Mouse (Mus musculus) kidney, postnatal 10 days (tissue): Measurements from ENCODE around the gene Mybph.

ENCODE experiments used
- DNase-seq: peaks from one replicate; pipeline ENCODE4 v3.0.0; 2021; ENCODE audit warnings: mixed read lengths

Gene Mybph

DNA sequence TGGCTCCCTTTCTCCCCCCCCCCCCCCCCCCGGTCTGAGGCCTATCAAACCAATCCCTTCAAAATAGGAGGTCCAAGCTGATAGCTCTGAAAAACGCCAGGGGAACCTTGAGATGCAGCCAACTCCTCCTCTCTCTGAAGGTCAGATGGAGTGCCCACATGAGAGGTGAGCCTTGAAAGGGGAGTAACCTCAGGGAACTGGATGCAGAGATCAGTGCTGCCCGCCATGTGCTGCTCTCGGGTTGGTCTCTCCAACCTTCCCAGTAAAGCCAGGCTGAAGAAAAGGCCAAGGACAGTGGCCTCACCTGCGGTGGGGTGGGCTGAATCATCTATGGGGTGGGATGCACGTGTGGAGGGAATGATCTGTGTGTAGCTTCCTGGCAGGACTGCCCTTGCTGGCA is 19.1 kb downstream of the Mybph start:
- no peak for DNase-seq

DNA sequence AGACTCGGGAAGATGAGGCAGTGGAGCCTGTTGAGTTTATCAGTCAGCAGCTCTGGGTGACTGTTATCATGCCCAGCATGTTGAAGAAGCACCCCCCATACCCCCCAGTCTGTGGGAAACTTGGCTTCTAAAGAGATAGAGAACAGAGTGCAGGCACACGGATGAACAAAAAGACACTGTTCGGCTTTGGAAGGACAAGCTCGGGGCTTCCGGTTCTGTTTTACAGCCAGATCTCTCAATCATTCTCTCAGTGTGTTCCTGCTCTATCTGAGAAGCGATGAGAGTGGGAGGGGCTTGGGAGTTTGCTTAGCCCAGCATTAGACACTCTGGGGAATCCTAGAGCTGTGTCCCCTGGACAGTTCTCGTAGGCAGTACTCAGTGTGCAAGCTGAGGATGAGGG is 20.2 kb downstream of the Mybph start:
- peak; percentile 36 for DNase-seq

DNA sequence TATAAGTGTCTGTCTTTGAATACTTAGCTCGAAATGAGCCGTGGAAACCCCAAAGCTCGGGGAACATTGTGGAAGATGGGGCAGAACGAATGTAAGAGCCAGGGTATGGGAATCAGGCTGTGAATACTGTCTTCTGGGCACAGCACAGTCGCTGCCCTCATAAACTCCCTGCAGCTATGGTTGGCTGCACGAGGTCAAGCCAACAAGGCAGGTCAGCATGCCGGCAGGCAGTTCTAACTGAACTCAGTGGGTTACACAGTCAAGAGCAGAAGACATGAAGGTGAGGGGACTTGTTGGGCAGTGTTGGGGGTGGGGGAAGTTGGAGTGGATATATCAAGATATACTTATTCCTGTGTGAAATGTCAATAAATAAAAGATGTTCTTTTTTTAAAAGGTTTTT is 21.8 kb downstream of the Mybph start:
- DNase-seq = peak; percentile 27

DNA sequence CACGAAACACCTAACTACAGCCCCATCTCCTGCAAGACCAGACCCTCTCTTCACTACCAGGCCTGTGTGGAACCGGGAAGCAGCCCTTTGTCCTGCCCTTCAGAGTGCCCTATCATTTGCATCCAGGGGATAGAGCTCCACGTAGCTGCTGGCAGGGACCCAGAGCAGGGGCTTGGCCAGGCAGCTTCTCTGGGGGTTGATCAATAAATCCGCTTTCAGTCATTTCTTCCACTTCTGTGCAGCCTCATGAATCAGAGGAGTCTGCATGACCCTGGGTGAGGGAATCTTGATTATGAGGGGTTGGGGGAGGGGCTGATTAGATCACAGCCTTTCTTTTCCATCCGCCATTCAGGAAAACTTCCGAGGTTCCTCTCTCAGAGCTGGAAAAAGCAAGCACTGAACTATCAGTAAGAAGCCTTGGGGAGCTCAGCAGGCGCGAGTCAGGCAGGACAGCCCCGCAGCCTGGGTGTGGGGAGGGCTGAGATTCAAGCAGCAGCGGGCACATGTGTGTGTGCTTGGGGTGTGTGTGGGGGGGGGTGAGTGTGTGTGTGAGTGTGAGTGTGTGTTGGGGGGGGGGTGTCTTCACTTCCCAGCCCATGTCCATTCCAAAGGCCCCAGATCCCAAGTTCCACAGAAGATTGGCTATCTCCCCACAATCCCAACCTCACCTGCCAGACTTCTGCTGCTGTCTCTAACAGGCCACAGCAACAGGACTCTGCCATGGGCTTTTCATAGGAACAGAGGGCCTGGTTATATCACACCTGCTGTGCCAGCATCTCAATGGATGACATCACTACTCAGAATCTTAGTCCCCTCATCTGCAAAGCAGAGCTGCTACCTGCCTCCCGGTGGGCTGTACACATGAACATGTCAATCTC is 22.7 kb downstream of the Mybph start:
- DNase-seq = no peak

DNA sequence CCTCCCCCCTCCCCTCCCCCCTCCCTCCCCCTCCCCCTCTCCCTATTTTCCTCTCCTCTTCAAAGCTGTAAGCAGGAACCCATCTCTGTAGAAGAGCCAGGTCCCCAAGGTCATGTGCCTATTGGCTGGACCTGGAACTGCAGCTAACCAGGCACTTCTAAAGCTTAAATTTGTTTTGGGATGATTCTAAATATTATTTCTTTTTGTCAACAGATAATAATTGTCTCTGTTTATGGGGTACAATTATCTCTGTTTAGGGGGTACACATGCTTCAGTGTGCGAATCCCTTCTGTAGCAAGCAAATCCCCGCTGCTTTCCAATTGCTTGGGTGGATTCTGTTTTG is 23.4 kb downstream of the Mybph start:
- no peak for DNase-seq

DNA sequence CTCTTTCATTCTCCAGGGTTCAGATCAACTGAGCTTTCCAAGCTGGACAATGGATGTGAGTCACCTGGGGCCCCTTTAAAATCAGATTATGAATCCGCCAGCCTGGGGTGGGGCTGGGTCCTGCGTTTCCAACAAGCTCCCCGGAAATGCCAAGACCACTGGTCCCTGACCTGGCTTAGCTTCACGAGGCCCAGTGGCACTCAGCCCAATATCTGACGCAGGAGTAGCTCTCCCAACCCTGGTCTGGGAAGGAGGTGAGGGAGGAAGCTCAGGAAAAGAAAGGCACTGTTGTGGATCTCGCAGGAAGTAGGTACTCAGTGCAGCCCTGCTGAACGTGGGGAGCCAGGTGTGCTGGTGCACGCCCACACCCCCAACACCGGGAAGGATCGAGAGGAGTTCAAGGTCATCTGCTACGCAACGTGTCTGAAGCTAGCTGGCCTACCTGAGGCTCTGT is 23.8 kb downstream of the Mybph start:
- peak; percentile 67 for DNase-seq

DNA sequence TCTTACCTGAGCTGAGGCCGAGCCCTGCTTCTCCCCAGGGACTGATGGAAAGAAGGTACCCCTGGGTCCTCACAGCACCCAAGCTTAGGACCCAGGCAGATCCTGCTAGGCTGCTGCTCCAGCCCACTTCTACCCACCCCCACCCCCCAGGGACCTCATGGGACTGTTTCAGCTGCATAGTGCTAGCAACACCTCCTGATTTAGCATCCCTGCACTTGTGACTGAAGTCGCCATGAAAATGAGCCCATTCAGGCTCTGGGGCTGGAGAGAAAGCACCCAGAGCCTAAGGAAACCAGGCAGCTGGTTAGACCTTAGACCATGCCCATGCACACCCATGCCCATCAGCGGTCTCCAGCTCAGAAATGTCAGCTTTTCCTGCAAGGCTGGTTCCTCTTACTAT is 24.7 kb downstream of the Mybph start:
- no peak for DNase-seq

DNA sequence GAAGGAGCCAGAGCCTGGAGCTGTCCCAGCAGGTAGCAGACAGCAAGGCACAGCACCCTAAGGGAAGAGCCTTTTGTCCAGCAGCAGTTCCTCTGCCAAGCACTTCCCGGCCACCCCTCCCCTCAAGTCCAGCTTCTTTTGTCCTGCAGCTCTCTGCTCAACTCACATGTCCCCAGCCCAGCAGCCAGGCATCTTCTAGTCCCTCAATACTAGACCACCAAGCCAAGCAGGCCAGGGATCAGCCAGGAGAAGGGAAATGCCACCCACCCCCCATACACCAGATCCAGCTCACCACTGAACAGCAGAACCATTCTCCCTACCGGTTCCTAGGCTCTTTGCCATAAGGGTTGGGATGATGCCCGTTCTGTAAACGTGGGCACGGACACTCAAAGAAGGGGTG is 26.4 kb downstream of the Mybph start:
- no peak for DNase-seq

DNA sequence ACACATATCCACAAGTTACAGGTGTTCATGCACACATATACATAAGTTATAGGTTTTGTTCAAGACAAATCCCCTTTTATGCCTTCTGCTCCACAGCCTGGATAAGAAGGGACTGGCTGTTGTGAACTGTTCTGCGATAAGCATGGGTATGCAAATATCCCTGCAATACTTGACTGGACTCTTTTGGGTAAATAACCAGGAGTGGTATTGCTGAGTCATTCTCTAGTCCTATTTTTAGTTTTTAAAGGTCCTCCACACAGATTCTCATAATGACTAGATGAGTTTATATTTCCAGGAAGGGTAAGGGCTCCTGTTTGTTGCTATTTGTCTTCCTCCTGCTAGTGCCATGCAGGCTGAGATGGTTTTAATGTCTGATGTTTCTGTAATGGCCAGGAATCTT is 27.9 kb downstream of the Mybph start:
- DNase-seq = no peak

DNA sequence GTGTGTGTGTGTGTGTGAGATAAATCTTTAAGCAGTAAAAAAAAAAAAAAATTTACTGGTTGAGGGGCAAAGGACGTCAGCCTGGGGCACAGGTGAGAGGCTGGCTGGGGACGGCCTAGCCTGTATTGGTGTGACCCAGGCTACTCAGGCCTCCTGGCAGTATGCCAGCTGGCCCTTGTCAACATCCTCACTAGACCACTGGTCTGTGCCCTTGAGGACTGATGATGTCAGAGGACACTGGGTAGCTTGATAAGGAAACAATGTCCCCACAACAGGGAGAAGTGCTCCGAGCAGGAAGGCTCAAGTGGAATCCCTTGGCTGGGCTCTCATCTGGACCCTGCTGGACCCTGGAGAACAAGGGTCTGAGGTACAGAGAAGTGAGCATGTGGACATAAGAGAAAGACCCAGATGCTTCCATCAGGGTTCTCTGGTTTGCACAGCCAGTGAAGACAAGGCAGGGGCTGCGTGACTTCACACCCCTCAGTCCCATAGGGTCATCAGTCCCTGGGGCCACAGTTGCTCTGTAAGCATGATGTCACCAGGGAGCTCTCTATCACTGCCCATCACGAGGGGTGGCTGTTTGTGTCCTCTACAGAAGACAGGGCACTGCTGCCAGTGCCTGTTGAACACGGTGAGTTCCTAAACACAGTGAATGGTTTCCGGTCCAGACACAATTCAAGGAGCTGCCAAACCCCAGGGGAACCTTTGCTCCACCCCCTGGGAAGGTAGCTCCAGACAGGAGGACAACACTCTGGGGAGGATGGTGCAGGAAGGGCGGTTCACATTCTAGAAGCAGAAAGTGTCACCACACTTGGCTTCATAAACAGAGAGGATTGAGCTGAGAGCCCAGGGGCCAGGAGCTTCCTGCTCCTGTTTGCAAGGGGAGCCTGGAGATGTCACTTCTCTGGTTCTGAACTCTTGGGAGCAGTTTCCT is 29.1 kb downstream of the Mybph start:
- peak; percentile 79 for DNase-seq

DNA sequence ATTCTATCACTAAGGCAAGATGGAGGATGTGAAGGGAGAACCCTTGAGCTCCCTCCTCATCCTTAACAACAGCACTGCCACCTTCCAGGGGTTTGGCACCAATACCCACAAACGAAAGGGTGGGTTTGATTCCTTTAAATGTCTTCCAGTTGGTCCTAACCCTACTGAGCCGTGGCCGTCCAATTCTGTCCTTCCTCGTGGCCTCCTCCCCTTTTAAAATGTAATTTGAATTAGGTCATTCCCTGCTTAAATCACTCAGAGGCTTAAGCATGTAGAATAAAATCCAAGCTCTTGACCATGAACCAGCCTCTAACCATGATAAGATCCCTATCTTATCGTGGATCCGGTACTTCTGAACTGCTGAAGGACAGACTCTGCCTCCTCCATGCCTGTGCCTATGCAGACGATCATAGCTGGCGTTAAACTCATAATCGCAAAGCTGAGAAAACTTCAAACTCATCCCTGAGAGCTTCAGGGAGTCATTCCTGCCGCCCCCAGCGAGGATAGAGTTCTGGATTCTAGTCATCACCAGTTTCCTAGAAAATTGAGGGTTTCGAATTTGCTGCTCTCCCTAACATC is 31.5 kb downstream of the Mybph start:
- no peak for DNase-seq

DNA sequence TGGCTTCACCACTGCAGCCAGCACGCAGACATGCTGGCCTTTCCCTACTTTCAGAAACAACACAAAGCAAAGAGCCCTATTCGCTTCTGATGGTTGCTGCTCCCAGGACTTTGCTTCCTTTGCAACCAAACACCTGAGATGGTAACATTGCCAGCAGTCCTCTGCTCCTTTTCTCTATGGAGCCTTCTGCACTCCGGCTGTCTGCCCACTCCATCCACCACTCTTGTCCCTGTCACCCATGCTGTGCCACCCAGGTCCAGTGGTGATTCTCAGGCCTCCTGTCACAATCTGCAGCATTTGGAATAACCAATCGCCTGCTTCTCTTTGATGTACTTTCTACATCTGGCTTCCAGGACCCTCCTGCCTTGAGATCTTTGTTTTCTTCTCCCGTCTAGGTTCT is 32.1 kb downstream of the Mybph start:
- no peak for DNase-seq

DNA sequence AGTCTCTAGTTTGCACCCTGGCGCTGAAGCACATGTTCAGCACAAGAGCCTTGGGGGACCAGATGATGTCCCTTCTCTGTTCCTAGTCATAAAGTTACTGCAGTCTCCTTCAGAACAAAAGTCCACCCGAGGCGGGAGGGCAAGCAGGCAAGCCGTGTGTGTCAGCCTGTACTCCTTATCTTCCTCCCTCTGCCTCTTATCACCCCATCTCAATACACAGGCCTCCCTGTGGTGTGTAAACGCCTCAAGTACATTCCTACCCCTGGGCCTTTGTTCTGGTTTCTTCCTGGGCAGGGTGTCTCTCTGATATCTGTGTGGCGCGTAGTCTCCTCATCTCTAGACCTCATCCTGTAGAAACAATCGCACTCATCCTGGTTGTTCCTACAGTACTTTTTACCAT is 33.5 kb downstream of the Mybph start:
- no peak for DNase-seq

DNA sequence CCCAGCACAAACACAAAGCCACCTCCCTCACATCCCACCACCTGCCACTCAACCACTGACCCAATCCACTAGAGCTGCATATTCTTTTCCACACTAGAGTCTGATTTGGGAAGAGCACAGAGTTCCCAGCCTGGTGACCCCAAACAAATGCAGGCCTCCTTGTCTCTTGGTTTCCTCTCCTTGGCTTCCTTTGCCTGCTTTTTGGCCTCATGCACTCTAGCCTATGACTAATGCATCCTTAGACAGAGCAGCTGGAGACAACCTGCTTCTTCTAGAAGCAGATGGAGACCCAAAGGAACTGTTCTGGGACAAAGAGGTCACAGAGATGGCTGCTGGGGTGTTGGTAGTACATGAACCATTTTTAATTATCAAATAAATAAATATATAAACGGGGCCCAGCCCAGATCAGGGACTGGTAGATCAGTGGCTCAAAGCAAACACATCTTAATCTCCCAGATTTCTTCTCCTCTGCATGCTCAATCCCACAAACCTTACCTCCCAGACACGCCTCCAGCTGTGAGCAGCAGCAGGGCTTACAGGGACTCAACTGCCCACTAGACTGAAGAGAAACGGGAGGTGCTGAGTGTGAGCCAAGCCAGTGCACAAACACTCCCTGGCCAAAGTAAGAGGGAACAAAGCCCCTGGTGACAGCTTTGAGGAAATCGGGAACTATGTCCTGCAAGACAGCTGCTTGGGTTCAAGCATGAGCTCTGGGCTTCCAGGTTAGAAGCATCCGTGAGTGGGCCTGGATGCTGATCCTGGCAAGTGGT is 36.7 kb downstream of the Mybph start:
- no peak for DNase-seq

DNA sequence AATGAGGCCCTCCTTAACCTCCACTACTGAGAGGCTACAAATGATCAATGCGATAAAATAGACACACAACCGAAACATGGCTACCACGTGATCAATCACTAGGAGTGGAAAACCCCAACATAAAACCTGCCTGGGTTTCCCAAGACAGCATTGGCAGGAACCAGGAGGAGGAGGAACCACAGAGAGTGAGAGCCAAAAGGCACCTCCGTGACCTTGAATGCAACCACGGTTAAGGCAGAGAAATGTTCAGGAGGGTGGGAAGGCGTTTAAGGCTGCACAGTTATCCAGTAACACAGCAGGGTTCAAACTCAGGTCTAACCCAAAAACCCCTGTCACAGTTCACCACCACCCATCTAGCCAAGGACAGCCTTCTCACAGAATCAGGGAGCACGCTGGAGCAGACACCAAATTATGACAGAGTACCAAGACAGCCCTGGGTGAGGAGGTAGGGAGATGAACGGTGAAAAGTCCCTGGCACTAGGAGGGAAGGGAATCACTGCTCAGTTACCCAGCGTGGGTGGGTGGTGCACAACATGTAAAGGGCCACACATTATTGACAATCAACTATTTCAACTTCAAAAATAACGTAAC is 37.5 kb downstream of the Mybph start:
- DNase-seq = no peak

DNA sequence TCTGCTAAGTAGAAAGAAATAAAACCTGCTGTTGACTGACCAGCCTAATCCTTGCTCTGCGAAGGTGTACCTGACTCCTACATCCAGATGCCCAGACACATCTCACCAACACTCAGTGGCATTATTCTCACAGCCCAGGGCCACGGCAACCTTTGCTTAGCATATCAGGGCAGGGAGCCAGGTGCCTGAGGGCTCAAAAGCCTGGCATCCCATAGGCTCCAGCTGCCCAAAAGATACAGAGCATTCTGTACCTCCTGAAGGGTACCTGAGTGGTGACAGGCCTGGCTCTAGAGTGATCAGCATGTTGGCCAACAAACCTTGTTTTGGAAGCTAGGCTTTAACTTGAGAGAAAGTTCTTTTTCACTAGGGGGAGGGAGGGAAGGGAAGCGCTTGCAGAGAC is 38.0 kb downstream of the Mybph start:
- DNase-seq = no peak

DNA sequence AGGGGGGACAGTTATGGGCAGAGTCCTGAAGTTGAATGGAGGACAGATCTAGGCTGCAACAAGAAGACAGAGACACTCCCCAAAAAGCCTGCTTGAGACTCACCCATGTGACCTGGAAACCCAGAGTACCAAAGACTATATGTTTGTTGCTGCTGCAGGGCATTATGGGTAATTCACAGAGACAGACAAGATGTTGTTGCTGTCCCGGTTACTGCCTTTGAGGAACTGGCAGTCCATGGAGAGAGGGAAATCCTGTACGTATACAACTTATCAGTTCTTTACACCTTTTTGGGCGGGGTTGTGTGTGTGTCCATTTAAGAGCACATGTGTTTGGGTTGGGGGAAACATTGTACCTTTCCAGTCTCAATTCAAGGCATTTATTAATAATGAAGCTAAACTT is 38.4 kb downstream of the Mybph start:
- no peak for DNase-seq

DNA sequence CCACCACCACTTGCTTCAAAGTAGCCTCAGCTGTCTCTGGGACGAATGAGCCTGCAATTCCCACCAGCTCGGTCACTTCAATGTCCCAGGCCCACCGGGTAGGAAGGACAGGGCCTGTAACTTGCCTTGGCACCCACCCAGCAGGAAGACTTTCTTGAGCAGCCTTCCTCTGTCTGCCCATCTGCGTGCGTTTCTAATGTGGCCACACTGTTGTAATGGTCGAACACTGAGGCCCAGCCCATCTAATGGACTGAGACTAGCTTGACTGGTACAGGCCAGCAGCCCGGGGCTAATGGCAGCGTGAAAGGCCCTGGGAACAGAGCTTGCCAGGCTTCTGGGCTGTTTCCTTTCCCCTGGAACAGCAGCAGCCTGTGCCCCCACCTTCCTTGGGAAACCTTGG is 39.1 kb downstream of the Mybph start:
- no peak for DNase-seq

DNA sequence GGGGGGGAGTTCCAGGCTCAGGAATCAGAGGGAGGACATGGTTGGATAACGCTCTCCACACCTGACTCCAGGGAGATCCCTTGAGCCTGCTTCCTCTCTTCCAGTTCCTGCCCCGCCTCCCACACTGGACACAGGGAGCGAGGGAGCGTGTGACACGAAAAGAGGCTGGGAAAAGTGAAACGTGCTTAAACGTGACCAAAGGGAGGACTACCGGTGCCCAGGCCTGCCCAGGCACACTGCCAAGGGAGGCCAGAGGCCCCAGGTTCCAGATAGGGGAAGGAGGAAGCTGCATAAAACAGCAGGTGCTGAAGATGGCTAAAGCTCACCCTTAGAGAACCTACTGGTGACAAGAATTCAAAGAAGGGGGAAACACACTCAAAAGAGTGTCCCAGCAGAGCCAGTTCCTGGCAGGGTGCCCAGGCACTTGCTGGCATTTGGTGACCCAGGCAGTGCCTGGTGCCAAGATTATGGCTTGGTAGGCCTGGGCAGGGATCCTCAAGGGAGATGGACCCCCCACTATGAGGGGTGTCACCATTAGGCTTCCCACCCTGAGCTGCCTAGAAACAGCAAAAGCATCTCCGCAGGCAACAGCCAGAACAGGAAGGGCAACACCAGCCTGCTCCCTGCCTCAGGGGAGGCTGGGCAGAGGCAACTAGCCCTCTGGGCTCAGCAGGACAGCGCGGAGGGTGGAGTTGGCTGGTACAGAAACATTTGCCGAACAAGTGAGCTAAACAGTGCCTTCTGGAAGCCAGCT is 39.7 kb downstream of the Mybph start:
- DNase-seq = peak; percentile 67

DNA sequence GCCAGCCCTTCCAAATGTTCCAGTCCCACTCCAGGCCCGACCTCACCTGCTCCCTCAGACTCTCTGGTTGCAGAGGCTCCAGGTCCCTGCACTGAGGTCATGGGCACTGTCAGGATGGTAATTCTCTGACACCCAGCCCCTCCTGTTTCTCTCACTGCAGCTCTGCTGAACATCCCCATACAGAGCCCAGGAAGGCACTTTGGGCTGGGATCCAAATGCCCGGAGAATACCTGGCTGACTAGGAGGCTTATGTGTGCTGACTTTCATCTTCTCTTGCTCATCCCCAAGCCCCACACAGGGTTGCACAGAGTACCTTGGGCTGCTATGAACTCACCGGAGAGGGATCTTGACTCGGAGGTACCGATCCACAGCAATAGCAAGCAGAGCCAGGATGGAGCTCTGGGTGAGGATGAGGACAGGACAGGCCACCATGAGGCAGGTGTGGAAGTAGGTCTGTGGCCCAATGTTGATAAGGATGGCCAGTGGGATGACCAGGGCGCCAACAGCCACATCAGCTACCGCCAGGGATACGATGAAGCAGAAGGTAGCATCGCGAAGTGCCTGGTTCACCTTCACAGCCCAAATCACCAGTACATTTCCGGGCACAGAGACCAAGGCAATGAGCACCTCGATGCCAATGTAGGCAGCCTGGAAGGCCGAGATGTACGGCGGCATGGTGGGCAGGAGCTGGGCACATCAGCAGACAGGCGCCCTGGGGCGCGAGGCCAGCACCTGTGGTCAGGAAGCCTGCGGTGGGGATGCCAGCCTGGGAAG is 40.6 kb downstream of the Mybph start:
- DNase-seq = no peak
